Mouse (Mus musculus): Measurements from ENCODE around the gene Fam19a2.

Fam19a2 gene

DNA sequence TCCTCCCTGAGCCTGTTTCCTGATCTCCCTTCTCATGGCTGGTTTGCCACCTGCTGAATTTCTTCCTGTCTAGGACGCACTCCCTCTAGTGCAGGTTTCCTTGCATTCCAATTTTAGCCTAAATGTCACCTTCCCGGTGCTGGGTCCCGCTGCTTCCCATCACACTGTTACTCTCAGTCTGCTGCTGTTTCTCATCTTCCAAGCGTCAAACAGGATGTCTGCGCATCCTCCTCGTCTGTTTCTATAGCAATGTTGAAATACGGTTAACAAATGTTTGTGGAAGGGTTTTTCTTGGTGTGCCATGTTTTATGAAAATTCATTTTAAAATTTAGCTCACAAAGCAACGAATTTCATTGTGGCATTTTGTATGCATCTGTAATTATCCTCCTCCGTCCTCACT, 131.6 kb downstream of the Fam19a2 start:
- DNase-seq = peak; percentile 18

GRCm38 (mm10) chr10:123398136-123398535, 134.3 kb downstream of the Fam19a2 start:
- no peak for DNase-seq

GRCm38 (mm10) chr10:123401188-123401587, 137.4 kb downstream of the Fam19a2 start:
- DNase-seq = no peak

GRCm38 (mm10) chr10:123402460-123402859, 138.7 kb downstream of the Fam19a2 start:
- peak; percentile 24 for DNase-seq

DNA sequence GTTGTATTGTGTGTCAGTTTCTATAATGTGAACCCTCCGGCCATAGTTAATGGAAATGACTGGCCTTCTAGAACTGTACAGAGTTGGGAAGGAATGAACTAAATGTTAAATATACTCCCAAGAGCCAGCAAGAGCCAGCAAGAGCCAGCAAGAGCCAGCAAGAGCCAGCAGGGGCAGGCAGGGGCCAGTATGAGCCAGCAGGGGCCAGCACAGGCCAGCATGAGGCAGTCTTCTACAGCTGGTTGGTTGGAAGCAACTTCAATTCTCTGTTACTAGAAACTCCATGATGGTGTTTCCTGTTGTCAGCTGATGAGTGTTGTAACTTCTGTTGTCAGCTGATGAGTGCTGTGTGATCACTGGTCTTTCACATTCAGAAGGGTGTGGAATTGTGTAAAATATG, 151.2 kb downstream of the Fam19a2 start:
- DNase-seq = no peak

DNA sequence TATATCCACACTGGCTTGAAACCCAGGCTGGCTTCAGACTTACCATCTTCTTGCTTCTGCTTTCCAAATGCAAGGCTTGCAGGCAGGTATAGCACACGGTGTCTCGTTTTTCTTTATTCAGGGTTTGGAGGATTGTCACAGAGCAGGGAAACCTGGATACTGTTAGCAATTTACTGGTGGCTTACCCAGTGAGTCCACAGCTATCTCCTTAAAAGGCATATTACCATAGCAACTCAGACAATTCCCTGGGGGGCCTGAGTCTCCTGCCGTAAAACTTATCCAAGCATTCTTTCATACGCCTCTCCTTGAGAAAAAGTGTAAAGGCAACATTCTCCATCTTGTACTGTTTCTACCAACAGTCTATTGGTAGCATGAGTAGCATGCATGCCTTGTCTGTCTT, 152.2 kb downstream of the Fam19a2 start:
- no peak for DNase-seq

DNA sequence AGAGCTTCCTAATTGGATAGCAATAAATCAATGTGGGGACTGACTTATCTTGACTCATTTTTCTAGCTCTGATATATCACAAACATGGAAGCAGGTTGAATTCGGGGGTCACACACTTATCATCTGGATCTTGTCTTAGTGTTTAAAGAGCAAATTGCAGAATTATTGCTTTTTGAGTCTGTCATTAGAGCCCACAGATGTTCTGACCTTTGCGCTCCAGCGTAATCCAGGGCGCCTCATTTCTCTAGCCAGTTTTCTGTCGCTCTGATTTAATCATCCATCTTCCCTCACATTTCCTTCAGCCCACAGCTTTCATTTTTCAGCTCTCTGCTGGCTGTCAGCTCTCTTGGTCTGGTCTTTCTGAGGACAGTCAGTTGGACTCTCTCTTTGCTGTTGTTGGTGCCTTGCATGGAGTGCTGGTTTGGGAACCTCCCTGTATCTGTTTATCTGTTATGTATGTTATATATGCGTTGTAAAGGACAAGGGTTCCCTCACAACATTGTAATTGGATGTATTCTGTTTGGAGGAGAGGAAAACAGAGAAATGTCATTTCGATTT, 154.9 kb downstream of the Fam19a2 start:
- DNase-seq = no peak

GRCm38 (mm10) chr10:123420249-123420648, 156.5 kb downstream of the Fam19a2 start:
- DNase-seq = no peak

DNA sequence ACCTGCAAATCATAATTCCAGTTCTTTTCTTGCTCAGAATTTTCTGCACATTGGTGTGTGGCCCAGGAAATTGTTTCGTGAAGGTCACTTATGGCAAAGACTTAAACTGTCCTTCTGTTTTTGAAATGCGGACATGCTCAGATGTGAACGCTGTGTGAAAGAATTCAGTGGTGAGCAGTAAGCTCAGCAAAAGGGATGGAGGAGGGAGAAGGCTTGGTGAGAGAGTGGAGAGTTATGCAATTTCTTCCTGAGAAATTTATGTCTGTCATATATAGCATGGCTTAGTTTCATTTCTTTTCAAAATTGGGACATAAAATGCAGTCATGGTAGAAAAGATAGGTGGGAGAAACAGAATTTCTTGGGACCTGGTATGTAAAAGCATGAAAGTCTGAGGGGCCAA, 160.7 kb downstream of the Fam19a2 start:
- no peak for DNase-seq

GRCm38 (mm10) chr10:123426527-123427363, 162.9 kb downstream of the Fam19a2 start:
- DNase-seq = peak; percentile 86

GRCm38 (mm10) chr10:123431569-123431968, 167.8 kb downstream of the Fam19a2 start:
- DNase-seq = no peak

DNA sequence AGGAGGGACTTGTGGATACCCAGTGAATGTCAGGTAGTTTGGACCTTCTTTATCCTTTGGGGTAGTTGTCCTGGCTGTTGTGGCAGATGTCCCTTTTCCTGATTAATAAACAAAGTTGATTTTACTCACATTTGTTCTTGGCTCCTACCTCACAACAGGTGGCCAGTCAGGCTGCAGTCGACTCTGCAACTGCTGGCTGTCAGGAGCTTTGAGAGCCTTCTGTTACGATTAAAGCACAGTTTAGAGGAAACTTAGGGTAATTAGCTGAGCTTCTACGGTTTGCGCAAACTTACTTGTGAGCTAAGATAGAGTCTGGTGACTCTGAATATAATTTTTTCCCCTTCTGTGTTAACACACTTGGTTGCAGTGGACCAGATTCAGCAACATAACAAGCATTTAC, 173.8 kb downstream of the Fam19a2 start:
- DNase-seq = no peak

GRCm38 (mm10) chr10:123456800-123457199, 193.0 kb downstream of the Fam19a2 start:
- no peak for DNase-seq

DNA sequence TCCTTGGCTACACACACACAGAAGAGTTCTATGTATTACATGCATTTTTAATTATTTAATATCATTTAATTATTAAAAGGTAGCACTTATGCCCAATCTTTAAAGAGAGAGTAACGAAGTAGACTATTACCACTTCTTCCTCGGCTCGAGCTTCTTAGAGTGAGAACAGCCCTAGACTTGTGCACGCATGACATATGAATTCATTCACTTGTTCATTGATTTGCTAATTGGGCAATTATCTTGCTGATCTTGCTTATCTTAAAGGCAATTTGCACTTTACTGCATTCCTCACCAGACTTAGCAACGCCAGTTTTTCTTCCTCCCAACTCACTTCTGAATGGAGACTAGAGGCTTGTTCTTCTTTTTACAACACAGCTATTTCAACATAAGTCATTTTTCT, 196.7 kb downstream of the Fam19a2 start:
- DNase-seq = no peak

GRCm38 (mm10) chr10:123462305-123462704, 198.5 kb downstream of the Fam19a2 start:
- no peak for DNase-seq

- DNase-seq = no peak
These were observed 251.0 kb downstream of the Fam19a2 start for GRCm38 (mm10) chr10:123514749-123515148.

GRCm38 (mm10) chr10:123520613-123521012, 256.8 kb downstream of the Fam19a2 start:
- no peak for DNase-seq

DNA sequence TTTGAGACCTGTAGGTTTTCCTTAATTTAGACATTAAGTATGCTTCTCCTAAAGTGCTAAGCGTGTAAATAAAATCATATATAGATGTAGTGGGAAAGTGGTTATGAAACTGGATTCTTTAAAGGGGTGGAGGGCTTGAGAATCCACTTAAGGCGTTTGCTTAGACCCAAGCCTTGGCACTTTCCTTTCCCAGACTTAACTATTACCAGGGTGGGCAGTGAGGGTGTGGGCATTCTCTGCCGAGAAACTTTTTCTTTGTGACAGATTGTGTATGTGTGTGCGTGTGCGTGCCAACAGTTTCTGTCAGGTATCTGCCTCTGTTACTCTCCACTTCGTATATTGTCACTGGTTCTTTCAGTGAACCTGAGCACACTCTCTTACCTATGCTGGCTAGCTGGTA, 257.4 kb downstream of the Fam19a2 start:
- DNase-seq = no peak

DNA sequence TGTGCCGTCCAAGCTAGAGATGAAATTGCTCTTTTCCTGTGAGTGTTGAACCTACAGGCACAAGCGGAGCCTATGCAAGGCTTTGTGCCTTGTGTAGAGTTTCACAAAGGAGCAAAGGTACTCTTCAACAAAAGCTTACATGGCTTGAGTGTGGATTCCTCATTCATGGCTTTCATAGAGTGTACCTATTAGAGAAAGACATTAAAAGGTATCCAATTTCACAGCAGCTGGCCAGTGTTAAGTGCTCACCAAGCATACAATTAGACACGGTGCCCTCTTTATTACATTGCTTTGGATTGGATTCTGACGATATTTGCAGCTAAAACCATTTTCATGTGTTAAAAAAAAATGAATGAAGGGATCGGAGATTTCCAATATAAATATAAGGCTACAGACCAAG, 261.6 kb downstream of the Fam19a2 start:
- DNase-seq = no peak

- DNase-seq = no peak
These were observed 262.3 kb downstream of the Fam19a2 start for GRCm38 (mm10) chr10:123526059-123526458.

GRCm38 (mm10) chr10:123536143-123536542, 272.3 kb downstream of the Fam19a2 start:
- DNase-seq = no peak

DNA sequence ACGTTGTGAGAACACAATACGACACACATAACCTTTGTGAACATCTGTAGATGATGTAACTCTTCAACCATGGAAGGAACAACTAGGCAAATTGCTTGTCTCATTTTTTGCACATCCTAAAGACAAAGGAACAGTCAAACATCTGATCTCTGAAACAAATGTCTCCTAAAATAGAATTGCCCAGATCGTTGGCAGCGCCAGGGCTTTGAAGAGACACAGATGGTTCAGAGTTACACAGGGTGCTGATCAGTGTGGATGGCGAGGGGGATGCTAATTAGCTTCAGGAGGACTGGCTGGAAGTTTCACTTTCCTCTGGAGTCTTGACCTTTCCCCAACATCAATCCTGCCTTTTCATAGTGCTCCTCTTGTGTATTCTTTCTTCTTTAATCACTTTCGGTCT, 284.6 kb downstream of the Fam19a2 start:
- peak; percentile 12 for DNase-seq

DNA sequence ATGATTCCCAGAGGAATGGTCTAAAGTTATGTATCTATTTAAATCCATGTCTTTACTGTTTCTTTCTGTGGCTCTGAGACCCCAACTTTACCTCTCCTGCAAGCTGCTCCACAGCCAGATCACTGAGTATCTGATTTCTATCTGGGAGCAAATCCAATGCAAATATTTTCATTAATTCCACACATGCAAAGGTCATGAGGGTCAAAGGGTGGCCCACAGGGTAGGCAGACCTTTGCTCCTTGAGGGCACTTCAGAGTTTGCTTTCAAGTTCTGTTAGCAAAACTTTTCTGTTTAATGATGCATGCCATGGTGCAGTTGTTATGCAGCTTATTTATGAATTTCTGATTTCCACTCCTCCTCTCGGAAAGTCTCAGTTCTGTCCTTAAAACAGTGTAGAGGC, 303.9 kb downstream of the Fam19a2 start:
- DNase-seq = no peak

DNA sequence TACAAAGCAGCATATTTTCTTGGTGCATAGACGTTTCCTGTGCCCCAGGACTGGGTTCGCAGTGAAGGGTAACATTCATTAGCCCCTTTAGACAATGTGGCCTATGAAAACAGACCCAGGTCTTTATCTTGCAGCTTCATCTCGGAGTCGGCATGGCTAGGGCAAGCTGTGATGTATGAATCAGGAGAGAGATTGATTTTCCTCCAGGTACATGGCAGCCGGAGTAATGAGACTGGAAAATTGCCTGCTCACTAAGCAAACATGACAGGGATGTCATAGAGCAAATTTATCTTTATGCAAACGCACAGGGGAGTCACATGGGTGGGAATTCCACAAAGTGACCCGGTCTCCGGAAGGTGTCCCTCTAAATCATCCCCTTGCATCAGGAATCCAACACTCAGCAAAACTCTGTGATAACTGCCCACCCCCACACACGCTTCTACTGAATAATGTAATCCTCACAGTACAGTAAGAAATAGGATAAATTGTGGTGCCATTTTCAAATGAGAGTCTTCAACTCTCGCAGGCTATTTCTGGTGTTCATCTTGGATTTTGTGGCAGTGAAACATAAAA, 306.9 kb downstream of the Fam19a2 start:
- DNase-seq = no peak

Measured in right cerebral cortex, adult 18-20 months (tissue).